Mouse (Mus musculus) heart, embryonic 11.5 days (tissue): Measurements from ENCODE around the gene Macrod1. TPM values are rescaled to one million over a fixed set of nuclear protein-coding genes. Genes with fewer than 3 reads are reported as not detected.

Source experiments
- ATAC-seq: fragments of 200-750 bp; cut with Nextera tagmentation; replicated peaks from 2 replicates; pipeline ENCODE4 v1.8.0; 2017; ENCODE audit warnings: moderate library complexity; ENCODE audit not compliant: insufficient number of reproducible peaks, low FRiP score, low TSS enrichment
- H3K27ac ChIP-seq: fragments of 300-500 bp; sonication (generic); 2 replicates; pipeline ENCODE4 v1.5.1; 2014; ENCODE audit warnings: mild to moderate bottlenecking, low read depth, low read length
- H3K27me3 ChIP-seq: fragments of 300-500 bp; sonication (generic); 2 replicates; pipeline ENCODE4 v1.6.1; 2014; ENCODE audit warnings: mild to moderate bottlenecking, low read length, mixed read lengths; ENCODE audit not compliant: control insufficient read depth, insufficient read depth
- H3K36me3 ChIP-seq: fragments of 300-500 bp; sonication (generic); 2 replicates; pipeline ENCODE4 v1.6.1; 2014; ENCODE audit warnings: mild to moderate bottlenecking, low read length, moderate library complexity, mixed read lengths; ENCODE audit not compliant: control insufficient read depth, insufficient read depth
- H3K4me1 ChIP-seq: fragments of 300-500 bp; sonication (generic); 2 replicates; pipeline ENCODE4 v1.6.1; 2014; ENCODE audit warnings: low read length; ENCODE audit not compliant: control insufficient read depth, insufficient read depth
- H3K4me2 ChIP-seq: fragments of 300-500 bp; sonication (generic); 2 replicates; pipeline ENCODE4 v1.6.1; 2014; ENCODE audit warnings: mild to moderate bottlenecking, moderate library complexity
- H3K4me3 ChIP-seq: fragments of 300-500 bp; sonication (generic); 2 replicates; pipeline ENCODE4 v1.5.1; 2014; ENCODE audit warnings: low read depth, low read length
- H3K9ac ChIP-seq: fragments of 300-500 bp; sonication (generic); 2 replicates; pipeline ENCODE4 v1.6.1; 2014; ENCODE audit warnings: mild to moderate bottlenecking, low read depth, low read length, moderate library complexity
- H3K9me3 ChIP-seq: fragments of 300-500 bp; sonication (generic); replicated peaks from 2 replicates; pipeline ENCODE4 v1.6.1; 2016; ENCODE audit warnings: low read length; ENCODE audit not compliant: control insufficient read depth
- WGBS: fragments of 180-500 bp; shearing (Covaris S2); extraction: QIAGEN DNeasy Blood & Tissue Kit; methylation state at CpG from one replicate; pipeline ENCODE4 v1.1.7; 2014; ENCODE audit not compliant: insufficient replicate concordance; 5-methylcytosine and 5-hydroxymethylcytosine counted together
- polyA plus RNA-seq: library from polyadenylated mRNA; unstranded; fragments of >200 nt; fragmentation: Nextera tagmentation; extraction: Ambion mirVana; gene quantifications from 2 replicates; pipeline ENCODE4 v1.2.1, GENCODE M21; 2014

Gene Macrod1
- polyA plus RNA-seq, 1 experiment from 2014 or later, result 13.3 TPM

DNA sequence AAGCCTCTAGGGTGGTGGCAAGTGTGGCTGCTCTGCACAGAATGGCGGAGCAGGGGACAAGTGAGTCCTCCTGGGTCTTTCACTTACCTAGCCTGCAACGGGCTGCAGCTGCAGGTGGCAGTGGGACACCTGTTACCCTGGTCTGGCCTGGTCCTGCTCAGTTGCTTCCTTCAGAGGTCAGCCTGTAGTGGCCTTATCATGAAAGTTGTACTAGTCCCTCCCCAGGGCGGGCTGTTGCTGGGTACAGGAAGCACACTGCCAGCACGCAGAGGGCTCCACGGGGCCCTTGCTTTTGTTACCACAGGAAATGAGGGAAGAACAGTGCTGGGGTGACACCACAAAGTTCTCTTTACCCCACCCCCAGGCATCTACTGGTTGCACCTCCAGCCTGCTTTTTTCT, 37.4 kb upstream of the Macrod1 start, which contains the start of gene Fermt3:
Gene Fermt3, minus strand, starts transcription at position 279 of the 400 bp plus-strand sequence.
- peak within 1 kb of the TSS; percentile 37; the same call in 1 of the 2 replicates for H3K4me2 ChIP-seq
- H3K27me3 ChIP-seq, result no peaks in the 10 kb centered on the region
- H3K9me3 ChIP-seq, result no peaks in the 10 kb centered on the region
- H3K36me3 ChIP-seq, result peaks cover 28% of the 10 kb centered on the region
- ATAC-seq, result peak; percentile 37
- peak within 1 kb of the TSS; percentile 66 for H3K27ac ChIP-seq
- H3K9ac ChIP-seq, result peak within 1 kb of the TSS; percentile 64; the same call in 1 of the 2 replicates
- H3K4me3 ChIP-seq, result peak within 1 kb of the TSS; percentile 21; the same call in 1 of the 2 replicates
- H3K4me1 ChIP-seq, result peaks cover 16% of the 10 kb centered on the region
- 55% methylated on average over 5 of the region's 5 CpGs for WGBS

DNA sequence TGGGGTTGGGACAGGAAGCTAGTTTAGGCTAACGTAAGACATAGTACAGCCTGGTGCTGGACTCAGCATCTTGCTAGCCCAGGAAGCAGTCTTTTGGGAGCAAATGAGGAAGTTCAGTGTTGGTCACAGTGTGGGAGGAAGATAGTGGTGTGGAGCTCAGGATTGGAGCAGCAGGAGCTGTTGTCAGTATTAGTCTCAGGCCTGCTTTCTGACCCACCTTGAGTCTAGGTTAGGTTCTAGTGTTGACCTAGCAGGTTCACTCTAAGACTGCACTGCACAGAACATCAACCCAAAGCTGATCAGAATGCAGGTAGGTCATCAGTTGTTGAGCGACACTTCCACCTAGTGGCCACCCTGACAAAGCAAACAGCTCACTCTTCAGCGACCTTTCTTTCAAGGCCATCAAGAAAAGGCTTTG, 36.4 kb upstream of the Macrod1 start:
- ATAC-seq, result 0 out of 2 replicates have a peak, but pooled peaks have one; percentile 55
- Histone ChIP-seq H3K36me3 (peaks cover 37% of the 10 kb centered on the region), H3K4me3 (no peak overlapping the region), H3K27ac (no peak overlapping the region), H3K9me3 (no peaks in the 10 kb centered on the region), H3K4me2 (no peak overlapping the region), H3K27me3 (no peaks in the 10 kb centered on the region), H3K4me1 (peaks cover 16% of the 10 kb centered on the region), H3K9ac (no peak overlapping the region)
- WGBS, result 45% methylated on average over 3 of the region's 3 CpGs

DNA sequence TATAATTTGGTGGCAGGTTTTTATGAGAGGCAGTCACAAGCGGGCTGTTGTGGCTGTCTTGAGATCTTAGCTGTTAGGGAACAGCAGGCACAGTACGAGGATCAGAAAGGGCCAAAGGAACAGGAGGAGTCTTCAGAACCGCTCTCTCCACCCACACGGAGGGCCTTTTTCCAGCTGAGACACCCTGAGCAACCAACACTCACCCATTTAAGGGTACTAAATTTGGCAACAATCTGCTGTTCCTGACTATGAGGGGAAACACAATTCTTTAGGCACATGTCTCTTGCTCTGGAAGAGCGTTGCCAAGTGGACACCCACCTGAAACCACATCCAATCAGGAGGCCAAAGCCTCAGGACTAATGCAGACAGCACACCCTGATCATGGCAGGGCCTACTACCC, 27.1 kb upstream of the Macrod1 start:
- H3K36me3 ChIP-seq, result peaks cover 68% of the 10 kb centered on the region
- no peak for ATAC-seq

DNA sequence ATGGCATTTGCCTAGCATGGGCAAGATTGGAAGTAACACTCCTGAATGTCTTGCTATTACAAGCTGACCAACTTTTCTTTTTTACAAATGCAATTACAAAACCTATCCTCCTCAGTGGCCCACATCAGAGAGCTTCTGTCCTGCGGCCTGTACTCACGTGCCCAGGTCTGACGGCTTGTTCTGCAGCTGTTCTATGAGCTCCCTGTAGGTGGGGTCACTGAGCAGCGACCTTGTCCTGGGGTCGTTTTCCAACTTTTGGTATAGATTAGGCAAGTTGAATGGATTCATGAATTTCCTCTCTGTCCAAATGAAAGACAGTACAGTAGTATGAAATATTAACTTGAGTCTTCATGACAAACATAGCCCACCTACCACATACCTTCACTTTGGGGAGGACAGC, 22.6 kb upstream of the Macrod1 start:
- Histone ChIP-seq H3K4me2 (no peak overlapping the region), H3K9me3 (no peaks in the 10 kb centered on the region), H3K27me3 (no peaks in the 10 kb centered on the region), H3K36me3 (peaks cover 46% of the 10 kb centered on the region), H3K4me1 (peaks cover 15% of the 10 kb centered on the region), H3K9ac (no peak overlapping the region), H3K4me3 (no peak overlapping the region), H3K27ac (no peak overlapping the region)
- ATAC-seq, result no peak
- WGBS, result 90% methylated on average over 5 of the region's 5 CpGs

More for the DNA sequence above, 27.1 kb upstream of the Macrod1 start:
- H3K4me3 ChIP-seq, result no peak overlapping the region
- no peaks in the 10 kb centered on the region for H3K4me1 ChIP-seq
- H3K4me2 ChIP-seq, result no peak overlapping the region
- 91% methylated on average over 5 of the region's 5 CpGs for WGBS
- no peak overlapping the region for H3K27ac ChIP-seq
- no peaks in the 10 kb centered on the region for H3K27me3 ChIP-seq
- H3K9ac ChIP-seq, result no peak overlapping the region
- H3K9me3 ChIP-seq, result no peaks in the 10 kb centered on the region

DNA sequence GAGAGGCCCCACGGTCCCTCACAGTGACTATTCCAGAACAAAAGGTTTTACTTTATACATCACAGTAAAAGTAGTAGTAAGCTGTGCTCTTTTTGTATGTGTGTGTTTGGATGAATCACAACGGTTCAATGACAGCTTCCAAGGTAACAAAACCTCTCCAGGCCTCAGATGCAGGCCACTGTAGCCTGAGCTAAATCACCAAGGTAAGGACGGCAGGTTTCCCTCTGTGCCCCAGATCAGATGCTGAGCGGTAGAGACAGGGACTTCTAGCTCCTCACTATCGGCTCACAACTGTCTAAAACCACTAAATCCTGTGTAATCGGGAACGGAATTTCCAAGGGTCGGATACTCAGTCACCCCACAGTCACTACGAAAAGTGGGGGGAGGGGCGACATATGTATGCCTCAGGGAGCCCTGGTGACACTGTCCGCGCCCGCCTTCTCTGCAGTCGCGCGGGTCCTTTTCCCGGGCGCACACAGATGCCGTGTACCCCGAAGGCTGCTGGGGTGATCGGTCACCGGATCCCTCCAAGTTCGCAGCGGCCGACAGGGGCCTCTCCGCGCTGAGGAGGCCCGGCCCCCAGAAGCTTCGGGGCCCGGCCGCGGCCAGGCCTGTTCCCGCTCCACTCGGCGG, 17.4 kb upstream of the Macrod1 start:
- WGBS, result 1% methylated on average over 33 of the region's 35 CpGs
- Histone ChIP-seq H3K4me1 (peaks cover 20% of the 10 kb centered on the region), H3K27me3 (no peaks in the 10 kb centered on the region)

DNA sequence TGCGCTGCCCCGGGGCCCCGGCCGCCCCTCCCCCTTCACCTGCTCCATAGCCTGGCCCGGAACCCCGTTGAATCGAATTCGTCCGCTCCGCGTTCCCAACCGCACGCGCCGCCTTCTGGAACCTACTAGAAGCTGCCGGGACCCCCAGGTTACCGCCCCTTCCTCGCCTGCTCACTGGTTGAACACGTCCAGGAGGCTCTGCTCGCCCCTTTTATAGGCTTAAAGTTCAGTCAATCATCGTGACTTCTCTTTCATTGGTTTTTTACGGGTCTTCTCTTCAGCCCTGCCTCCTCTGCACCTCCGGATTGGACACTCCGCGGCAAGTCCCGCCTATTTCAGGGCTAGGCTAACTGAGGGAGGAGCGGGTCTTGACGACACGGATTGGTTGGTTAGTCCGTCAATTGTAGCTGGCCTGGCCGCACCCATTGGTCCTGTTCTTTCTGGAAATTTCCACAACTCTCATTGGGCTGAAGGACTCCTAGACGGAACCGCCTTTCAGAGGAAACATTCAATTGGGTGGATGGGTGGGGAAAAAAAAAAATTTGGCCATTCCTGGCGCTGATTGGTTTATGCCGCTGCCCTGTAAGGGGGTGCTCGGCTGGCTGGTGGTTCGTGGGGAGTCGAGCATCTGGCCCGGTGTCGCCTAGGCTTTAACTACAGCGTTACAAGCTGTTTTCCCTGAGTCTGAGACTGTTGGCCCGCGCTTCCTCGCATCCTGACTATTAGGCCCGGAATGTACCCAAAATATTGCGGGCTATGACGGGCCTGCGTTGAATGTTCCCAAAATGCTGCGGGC, 16.6 kb upstream of the Macrod1 start, which contains the start of gene Stip1:
Gene Stip1, minus strand, starts transcription at position 127 of the 796 bp plus-strand sequence.
- Histone ChIP-seq H3K4me3 (peak within 1 kb of the TSS; percentile 88), H3K27ac (peak within 1 kb of the TSS; percentile 88), H3K9ac (peak within 1 kb of the TSS; percentile 82), H3K27me3 (no peaks in the 10 kb centered on the region), H3K4me2 (peak within 1 kb of the TSS; percentile 90), H3K36me3 (peaks cover 5% of the 10 kb centered on the region), H3K9me3 (no peaks in the 10 kb centered on the region), H3K4me1 (peaks cover 26% of the 10 kb centered on the region)
- peak; percentile 99 for ATAC-seq
- under 1% methylated on average over 48 of the region's 49 CpGs for WGBS

More for the DNA sequence above, 17.4 kb upstream of the Macrod1 start:
- Histone ChIP-seq H3K27ac (peak overlapping the region; percentile 87), H3K4me3 (peak overlapping the region; percentile 88), H3K9ac (peak overlapping the region; percentile 82), H3K9me3 (no peaks in the 10 kb centered on the region), H3K4me2 (peak overlapping the region; percentile 90), H3K36me3 (peaks cover 9% of the 10 kb centered on the region)
- peak; percentile 22 for ATAC-seq

DNA sequence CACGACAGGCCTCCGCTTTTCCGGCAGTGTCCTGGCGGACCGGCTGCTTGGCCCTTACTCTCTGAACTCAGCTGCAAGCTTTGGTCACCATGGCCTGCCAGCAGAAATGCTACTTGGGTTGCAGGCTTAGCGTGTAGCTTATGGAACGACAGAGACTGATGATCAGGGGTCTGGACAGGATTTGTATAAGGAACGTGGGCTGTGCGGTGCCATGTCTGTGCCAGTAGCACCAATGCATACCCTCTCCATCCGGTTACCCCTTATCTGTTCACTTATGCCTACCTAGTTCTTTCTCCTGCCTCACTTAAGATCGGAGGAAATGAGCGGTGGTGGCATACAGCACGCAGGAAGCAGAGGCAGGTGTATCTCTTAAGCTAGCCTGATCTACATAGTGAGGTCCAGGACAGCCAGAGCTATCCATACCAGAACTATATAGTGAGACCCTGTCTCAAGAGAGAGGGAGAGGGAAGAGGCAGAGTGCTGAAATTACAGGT, 15.9 kb upstream of the Macrod1 start:
- peak overlapping the region; percentile 88 for H3K27ac ChIP-seq
- peak overlapping the region; percentile 83 for H3K4me2 ChIP-seq
- ATAC-seq, result no peak
- H3K9ac ChIP-seq, result peak overlapping the region; percentile 75
- peak overlapping the region; percentile 88 for H3K4me3 ChIP-seq
- no peaks in the 10 kb centered on the region for H3K9me3 ChIP-seq
- no peaks in the 10 kb centered on the region; the same call in 1 of the 2 replicates for H3K36me3 ChIP-seq
- WGBS, result 23% methylated on average over 13 of the region's 13 CpGs
- H3K27me3 ChIP-seq, result no peaks in the 10 kb centered on the region
- H3K4me1 ChIP-seq, result peaks cover 26% of the 10 kb centered on the region

DNA sequence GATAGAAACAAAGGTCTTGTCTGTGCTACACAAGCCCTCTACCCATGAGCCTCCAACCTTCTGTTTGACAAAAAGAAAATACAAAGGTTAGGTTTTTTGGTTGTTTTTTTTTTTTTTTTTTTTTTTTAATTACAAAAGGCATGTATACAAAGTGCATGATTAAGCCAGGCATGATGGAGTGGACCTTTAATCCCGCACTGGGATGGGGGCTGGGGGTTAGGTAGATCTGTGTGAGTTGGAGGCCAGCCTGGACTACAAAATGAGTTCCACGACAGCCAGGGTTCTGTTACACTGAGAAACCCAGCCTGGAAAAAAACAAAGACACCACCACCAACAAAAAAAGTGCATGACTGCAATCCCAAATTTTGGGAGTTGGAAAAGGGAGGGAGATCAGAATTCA, 15.4 kb upstream of the Macrod1 start:
- WGBS, result 83% methylated on average over 2 of the region's 2 CpGs
- Histone ChIP-seq H3K27ac (peak overlapping the region; percentile 88), H3K4me2 (peak overlapping the region; percentile 83), H3K27me3 (no peaks in the 10 kb centered on the region), H3K9me3 (no peaks in the 10 kb centered on the region), H3K4me1 (peaks cover 26% of the 10 kb centered on the region), H3K36me3 (no peaks in the 10 kb centered on the region; the same call in 1 of the 2 replicates), H3K9ac (peak overlapping the region; percentile 75; the same call in 1 of the 2 replicates), H3K4me3 (peak overlapping the region; percentile 88; the same call in 1 of the 2 replicates)
- ATAC-seq, result no peak
